Mouse (Mus musculus): ENCODE measurements at regions not wholly inside any gene's neighbourhood (a gene's known extent, or its start where the extent isn't known, plus 50 kb on each side); places are given as distances from the start of the nearest gene placed in this dataset.

DNA sequence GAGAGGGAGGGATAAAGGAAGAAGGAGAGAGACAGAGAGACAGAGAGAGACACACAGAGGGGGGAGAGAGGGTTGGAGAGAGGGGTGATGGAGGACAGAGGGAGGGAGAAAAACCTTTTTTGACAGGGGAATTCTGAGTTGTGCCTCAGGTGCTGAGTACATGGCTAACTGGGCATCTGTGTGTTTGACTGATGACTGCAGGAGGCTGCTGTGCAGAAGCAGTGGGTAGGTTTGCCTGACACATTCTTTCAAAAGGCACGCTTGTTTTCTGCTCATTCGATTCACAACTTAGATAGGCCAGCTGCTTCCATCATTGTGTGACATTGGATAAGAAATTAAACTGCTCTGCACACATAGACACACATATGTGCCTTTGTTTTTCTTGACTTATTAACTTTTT is 150.7 kb upstream of the Rgmb start:
- DNase-seq: no peak

DNA sequence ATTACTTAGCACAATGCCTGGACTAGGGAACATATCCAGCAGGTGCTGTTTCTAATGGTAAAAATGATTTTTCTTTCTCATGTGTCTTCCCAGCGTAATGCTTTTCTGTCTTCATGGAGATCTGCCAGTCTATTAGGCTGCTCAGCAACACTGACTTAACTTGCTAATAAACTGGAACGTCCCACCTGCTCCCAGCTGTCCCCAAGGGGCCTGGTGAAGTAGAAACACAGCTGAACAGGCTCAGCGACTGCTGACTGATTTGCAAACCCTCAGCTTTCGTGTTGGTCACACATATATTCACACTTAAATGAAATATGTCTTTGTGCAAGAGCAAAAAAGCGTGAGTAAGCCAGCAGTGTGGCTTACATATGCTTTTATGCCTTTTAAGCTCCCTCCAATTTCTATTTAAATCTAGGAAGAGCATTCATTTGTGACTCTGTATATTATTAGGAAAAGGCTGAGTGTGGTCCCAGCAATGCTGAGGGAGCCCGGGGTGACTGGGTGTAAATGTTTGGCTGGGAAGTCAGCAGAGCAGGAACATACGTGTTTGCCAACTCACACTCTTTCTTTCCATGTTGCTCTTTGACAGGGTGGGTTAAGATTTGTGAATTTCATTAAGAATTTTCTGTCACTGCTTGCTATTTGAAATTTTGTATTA is 146.7 kb upstream of the Rgmb start:
- peak; percentile 46 for DNase-seq

DNA sequence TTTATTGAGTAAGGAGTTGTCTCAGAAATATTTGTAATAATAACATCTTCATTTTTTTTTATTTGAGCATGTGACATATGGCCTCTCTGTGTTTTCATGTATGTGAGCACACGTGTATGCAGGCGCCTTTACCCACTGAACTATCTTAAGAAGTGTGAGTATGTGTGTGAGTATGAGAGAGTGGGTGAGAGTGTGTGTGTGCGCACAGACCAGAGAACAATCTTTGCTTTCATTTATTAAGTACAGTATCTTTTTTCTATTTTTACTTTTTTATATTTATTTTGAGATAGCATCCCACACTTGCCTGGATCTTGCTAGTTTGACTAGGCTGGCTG is 140.5 kb upstream of the Rgmb start:
- no peak for DNase-seq

DNA sequence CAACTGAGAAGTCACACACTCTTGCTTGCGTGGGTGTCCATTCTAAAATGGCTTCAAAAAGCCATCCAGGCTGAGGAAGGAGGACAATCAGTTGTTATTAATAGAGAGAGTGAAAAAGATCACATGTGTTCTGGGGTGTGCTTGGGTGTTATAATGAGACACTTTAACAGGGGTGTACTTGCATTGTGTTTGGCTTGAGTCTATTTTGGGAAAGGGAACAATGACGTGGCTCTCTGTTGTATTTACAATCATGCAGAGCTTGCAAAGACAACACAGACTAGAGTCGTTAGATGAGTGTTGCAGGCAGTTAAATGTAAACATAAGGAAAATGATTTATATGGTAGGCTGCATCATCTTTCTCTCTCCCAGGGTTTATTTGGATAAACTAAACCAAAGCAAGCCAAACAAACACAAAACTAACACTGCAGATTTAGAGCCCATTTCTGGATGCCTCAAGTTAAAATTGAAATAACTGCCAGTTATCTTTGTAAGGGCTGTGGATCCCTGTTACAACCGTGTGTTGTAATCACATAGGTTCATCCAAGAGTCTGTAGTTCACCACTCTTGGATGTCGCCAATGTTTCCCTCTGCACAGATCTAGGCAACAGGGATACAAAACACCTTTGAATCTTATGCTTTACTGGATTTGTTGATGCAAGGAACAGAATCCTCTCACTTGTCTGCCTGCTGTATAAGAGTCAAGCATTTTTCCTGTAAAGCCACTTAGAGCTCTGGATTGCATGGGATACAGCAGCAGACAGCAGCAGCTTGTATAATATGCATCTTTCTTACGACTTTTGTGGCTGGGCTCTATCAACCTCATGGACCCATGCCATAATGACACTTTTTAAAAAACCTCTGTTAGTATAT is 139.9 kb upstream of the Rgmb start:
- no peak for DNase-seq

GRCm38 (mm10) chr17:15968331-15968730 is 137.5 kb upstream of the Rgmb start:
- no peak for DNase-seq

DNA sequence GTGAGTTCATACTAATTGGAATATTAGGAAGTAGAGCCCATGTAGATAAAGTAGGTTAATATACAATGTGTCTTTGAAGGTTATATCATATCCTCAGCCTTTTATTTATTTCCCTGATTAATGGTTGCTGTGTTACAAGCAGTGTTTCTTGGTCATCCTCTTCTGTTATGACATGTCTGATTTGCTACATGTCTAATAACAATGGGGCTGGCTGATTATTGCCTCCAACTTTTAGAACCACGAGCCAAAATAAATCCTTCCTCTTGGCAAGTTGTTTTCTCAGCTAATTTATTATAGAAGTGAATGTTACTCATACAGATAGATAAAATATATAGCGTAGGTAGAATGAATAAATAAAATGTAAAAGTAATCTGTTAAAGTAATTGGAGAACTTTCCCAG is 124.8 kb upstream of the Rgmb start:
- DNase-seq: no peak

DNA sequence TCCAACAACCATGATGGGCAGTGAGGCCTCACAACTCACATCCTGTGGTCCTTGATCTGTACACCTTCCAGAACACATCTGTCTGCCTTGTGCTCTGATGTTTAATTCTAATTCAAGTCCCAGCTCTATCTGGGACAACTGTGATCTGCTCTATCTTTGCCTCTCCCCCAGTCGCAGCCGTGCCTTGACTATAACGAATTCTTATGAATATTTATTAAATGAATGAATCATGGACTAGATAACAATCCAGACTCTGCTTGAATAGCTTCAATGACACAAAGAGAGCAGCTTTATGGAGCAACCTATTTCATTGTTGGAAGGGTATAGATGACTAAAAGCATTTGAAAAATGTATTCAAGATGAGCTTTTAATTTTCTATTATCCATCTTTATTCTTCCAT is 120.8 kb upstream of the Rgmb start:
- DNase-seq: no peak

- DNase-seq: no peak
These were observed 118.9 kb upstream of the Rgmb start for GRCm38 (mm10) chr17:15949753-15950152.

DNA sequence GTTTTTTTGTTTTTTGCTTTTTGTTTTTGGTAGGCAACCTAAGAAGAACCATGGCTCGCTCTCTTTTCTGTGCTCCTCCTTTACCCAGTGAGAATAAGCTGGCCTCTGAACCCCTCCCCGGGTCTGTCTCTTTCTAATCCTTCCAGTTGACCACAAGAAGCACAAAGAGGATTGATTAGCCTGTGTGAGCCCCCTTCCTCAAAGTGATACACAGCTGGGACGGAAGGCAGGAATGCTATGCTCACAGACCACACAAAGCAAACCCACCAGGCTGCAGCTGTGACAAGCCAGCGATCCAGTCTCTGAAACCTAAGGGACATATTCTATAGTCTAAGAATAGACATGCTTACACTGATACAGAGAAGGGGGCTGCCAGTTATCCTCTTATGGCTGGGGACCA is 111.5 kb upstream of the Rgmb start:
- DNase-seq: no peak

DNA sequence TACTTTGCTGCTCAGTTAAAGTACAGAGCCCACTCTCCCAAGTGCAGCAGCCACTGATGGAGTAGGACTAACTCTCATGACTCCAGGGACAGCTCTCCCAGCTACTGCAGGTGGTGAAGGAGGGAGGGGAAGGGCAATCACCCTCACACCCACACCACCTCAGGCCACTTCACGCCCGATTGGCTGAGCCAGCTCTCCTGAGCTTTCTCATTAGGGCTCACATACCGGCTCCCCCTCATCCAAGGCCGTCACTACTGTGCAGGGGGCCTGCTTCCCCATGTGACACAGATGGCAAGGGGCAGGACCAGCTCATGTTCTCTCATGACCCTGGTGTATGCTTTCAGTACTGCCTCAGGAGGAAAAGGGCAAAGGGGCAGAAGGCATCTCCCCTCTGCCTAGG is 87.8 kb upstream of the Rgmb start:
- no peak for DNase-seq

GRCm38 (mm10) chr17:15898689-15899419 is 68.0 kb upstream of the Rgmb start:
- DNase-seq: no peak

DNA sequence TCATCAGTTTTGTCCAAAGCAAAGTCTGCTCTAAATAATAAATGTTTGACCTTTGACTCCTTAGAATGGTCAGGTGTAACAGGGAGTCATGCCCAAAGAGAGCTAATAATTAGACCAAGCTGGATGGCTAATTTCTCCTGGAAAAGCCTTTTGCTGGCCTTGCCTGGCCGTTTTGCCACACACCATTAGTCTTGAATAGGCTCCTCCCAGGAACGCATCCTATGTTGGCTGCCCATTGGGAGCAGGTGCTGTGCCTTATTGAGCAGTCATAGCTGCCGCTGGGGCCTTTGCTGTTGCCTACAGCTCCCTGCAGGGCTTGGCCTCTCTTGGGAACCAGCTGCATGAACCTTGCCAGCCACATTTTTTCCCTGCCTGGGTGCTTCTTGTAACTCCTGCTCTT is 65.1 kb upstream of the Rgmb start:
- DNase-seq: no peak

- peak; percentile 12 for DNase-seq
These were observed 61.2 kb upstream of the Rgmb start for GRCm38 (mm10) chr17:15891896-15892675.

DNA sequence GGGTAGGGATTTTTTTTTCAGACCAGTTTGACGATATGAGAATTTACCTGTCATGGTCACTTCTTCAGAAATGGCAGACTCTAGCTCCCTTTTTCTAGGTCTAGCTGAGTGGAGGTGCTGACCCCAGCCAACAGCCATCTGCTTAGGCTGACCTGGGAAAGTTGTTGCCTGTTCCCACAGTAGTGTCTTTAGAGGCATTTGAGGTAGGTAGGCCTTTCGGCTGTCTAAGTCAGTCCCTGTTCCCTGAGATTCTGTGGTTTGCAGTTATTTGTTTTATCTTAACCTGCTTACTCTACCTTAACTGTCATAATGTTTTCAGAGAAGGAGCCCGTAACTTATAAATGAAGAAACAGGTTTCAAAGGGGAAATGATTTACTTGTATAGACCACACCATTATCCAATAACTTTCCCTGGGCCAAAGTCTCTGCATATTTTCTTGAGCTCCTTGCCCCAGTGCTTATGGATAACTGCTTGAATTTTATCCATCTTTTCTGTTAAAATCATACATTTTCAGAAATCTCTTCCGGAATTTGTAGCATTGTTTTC is 59.8 kb upstream of the Rgmb start:
- no peak for DNase-seq

DNA sequence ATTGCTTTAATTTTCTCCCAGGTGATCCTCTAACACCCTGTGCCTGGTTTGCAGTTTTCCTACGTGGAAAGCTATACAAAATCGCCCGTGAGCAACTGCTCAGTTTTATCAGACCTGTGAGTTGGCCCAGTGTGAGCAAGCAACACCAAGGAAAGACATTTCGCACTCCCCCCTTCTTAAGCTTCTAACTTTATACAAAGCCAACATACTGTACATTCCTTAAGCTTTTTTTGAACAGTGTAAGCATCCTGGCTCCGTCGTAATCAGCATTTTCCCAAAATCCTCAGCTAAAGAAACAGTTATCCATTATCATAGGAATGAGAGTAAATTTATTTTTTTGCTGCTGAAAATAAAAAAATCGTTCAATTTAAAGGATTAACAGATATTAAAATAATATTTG is 52.0 kb upstream of the Rgmb start:
- DNase-seq: no peak

GRCm38 (mm10) chr17:15882245-15882644 is 51.4 kb upstream of the Rgmb start:
- no peak for DNase-seq
